Mouse (Mus musculus) lung, postnatal 0 days (tissue): ENCODE measurements around the gene Sat2.

Experiments
- CTCF ChIP-seq: IDR thresholded peaks from 2 replicates; pipeline ENCODE4 v1.5.1; 2016; ENCODE audit warnings: antibody characterized with exemption, mild to moderate bottlenecking
- EP300 ChIP-seq: IDR thresholded peaks from 2 replicates; pipeline ENCODE4 v1.6.1; 2016; ENCODE audit warnings: antibody characterized with exemption, mild to moderate bottlenecking, control low read depth

- no peak for TF ChIP-seq CTCF
- TF ChIP-seq EP300: no peak
Measured at GRCm38 (mm10) chr11:69645860-69646259, 24.0 kb downstream of the Sat2 start.
